Mouse (Mus musculus): ENCODE measurements around the gene Rere.

DNA sequence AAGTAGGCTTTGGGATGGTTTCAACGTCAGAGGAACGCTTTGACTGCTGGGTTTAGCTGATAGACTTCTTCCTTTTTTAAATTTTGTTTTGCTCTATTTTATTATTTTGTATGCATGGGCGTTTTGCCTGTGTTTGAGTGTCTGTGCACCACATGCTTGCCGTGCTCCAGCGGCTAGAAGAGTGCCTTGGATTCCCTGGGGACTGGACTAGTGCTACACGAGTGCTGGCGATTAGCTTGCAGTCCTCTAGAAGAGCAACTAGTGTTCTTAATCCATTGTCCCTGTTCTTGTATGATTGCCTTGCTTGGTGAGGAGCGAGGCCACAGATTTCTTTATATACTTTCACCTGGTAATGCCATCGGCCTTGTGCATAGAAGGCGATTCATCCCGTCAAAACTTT, 122.5 kb downstream of the Rere start:
- TF ChIP-seq CTCF (IDR thresholded peaks at IDR 0.05; ENCODE audit: borderline replicate concordance, extremely low read depth, insufficient read depth, insufficient read length), result no peak
- no peak for TF ChIP-seq POLR2A (IDR thresholded peaks at IDR 0.05; ENCODE audit: borderline replicate concordance, extremely low read depth, insufficient read depth, insufficient read length, poor library complexity, severe bottlenecking)
